Mouse (Mus musculus) cerebral cortex, adult 2 months (tissue): Measurements from ENCODE around the gene Lhx2.

Source experiments
- WGBS: fragments of 180-500 bp; shearing (Covaris S2); methylation state at CpG from one replicate; pipeline ENCODE4 v1.1.7; 2018; 5-methylcytosine and 5-hydroxymethylcytosine counted together

Gene Lhx2

DNA sequence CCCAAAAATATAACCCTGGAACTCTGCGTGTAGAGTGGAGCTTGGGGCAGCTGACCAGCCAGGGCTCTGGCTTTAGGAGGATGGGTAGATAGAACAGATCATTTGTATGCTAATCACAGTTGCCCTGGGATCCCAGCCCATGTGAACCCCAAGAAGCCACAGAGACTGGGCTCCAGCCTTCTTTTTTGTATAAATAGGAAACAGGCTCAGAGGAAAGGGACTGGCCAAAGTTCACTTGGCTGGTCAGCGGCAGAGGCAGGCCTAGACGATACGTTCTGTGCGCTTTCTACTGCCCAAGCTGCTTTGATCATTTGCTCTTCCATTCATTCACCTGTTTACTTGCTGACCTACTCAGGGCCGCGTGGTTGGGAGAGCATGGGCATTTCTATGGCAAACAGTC is 27.1 kb downstream of the Lhx2 start:
- 68% methylated on average over 7 of the region's 7 CpGs for WGBS

- whole genome bisulfite sequencing: 45% methylated on average over 9 of the region's 9 CpGs
These were observed 27.9 kb downstream of the Lhx2 start for GRCm38 (mm10) chr2:38367023-38367422.

GRCm38 (mm10) chr2:38367852-38368251 is 28.8 kb downstream of the Lhx2 start:
- WGBS: 58% methylated on average over 5 of the region's 5 CpGs

- 35% methylated on average over 31 of the region's 31 CpGs for WGBS
These were observed 29.8 kb downstream of the Lhx2 start for GRCm38 (mm10) chr2:38368746-38369330.

GRCm38 (mm10) chr2:38375606-38376304 is 36.7 kb downstream of the Lhx2 start:
- 9% methylated on average over 20 of the region's 20 CpGs for WGBS

- 89% methylated on average over 7 of the region's 7 CpGs for WGBS
These were observed 38.2 kb downstream of the Lhx2 start for GRCm38 (mm10) chr2:38377254-38377653.

DNA sequence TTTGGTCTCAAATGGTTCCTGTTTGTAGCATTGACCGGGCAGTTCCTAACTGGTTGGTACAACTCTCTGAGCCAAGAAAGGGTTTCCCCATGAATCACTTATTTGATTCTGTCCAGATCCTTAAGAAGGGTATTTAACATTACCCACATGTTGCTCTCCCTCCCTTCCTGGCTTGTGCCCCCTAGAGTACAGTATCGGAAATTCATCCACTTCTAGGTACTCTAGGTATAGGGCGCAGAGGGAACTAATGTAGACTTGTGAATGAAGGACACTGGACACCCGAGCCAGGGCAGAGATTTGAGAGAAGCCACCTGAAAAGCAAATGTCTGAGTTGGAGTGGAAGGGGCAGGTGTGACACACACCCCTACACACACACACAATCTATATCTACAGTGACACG is 39.3 kb downstream of the Lhx2 start:
- WGBS: 56% methylated on average over 5 of the region's 5 CpGs

DNA sequence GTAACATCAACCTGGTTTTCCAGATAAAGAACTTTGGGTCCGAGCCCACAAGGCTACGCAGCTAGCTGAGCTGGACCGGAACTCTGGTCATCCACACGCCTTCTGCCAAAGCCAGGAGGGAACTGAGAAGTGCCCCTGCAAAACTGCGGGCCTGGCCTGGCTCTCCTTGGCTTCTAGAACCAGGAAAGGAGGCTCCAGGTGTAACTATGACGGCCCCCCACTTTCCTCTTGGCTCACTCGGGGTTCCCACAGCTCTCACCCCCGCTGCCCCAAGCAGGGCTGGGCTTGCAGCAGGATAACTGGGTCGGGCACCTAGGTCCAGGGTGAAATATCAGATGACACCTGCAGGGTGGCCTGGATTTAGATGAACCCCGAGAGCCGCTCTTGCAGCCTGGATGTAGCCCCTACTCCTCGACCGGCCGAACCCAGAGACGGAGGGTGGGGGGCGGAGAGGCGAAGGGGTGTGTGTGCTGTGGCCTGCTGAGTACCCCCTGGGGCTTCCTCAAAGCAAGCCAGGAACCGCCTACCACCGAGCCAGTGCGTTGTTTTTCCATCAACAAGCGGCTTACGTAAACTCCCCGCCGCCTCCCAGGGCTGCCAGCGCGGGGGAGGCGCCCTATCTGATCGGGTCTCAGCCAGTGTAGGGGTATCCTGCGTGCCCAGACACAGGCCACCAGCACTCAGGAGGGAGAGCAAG is 39.9 kb downstream of the Lhx2 start:
- 16% methylated on average over 29 of the region's 29 CpGs for WGBS

GRCm38 (mm10) chr2:38379546-38379870 is 40.4 kb downstream of the Lhx2 start:
- 26% methylated on average over 4 of the region's 4 CpGs for WGBS

DNA sequence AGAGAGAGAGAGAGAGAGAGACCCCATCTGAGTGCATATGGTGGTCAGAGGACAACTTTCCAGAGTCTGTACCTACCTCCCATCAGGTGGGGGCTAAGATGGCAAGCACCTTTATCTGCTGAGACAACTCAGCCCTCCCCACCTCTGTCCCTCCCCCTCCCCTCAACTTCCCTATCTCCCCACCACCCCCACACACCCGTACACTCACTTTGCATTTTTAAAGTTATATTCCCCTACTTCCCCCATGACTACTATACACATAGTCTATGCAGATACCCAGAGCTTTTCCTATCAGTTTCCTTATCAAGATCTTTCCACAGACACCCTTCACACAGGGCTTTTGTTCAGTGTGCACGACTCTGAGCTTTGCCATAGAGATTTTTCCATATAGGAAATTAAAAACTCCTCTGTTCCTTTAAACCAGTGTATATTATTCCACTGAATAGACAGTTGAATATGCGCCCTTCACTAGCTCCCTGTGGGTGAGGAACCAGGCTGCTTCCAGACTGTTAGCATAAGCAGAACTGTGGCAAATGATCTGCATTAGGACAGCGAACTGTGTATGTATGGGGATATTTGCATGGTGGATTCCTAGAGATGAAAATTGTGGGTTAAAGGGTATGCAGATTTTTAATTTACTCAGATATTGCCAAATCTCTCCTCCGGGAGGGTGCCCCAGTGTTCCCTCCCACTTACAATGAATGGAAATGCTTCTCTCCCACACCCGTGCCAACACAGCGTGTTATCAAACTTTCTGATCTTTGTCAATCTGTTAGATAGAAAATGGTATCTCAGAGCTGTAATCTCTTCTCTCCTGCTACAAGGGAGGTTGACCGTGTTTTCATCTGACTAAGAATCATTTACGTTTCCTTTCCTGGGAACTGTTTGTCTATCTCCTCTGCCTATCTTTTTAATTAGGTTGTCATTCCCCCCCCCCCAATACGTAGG is 41.3 kb downstream of the Lhx2 start:
- 50% methylated on average over 10 of the region's 10 CpGs for WGBS

- 66% methylated on average over 10 of the region's 10 CpGs for WGBS
These were observed 48.6 kb downstream of the Lhx2 start for GRCm38 (mm10) chr2:38387568-38388262.

DNA sequence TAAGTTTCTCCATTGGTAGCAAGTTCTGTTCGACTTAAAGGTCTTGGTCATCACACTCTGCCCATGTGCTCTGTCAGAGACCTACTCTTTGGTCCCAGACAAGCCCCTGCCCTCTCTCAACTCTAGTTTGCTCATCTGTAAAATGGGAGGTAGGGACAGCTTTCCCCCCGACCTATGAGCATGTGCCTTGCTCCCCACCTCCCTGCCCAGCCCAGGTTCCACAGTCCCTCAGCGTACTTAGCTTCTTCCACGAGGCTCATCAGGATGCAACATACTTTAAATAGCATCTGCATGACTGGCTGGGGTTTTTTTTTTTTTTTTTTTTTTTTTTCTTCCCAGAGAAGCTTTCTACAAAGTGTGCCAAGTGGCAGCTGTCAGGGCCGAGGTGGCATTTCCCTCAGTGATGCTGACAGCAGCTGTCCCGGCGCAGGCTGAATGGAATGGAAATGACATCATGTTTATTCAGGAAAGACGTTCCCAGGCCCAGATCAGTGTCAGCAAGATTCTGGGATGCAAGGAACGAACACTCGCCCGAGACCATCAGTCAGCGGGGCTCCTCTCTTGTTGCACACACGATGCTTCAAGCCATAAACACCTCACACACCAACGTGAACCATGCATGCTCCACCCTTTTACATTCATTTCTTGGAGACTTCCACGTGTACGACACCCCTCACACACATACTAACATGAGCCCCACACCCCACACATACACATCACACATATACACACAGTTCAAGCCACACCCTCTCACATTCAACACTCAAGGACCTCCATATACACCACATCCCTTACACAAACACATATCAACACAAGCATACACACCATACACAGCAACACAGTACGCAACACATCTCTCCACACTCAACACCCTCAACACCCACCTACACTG is 56.1 kb downstream of the Lhx2 start:
- WGBS: 32% methylated on average over 17 of the region's 17 CpGs

DNA sequence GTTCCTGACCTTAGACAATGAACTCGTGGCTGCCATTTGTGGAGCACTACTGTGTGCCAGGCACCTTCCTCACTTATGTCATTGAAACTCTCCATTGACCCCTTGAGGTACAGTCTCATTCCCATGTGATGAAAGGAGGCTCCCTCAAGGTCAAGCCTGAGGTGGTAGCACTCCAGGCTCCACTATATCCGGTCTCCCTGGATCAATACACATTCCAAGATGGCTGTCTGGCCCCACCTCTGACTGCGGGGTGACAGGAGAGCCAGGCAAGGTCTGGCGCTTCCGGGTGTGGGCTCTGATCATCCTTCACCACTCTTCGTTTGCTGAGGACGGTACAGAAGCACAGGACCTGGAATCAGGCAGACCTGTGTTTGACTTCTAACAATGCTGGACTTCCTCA is 58.2 kb downstream of the Lhx2 start:
- 82% methylated on average over 7 of the region's 7 CpGs for WGBS

DNA sequence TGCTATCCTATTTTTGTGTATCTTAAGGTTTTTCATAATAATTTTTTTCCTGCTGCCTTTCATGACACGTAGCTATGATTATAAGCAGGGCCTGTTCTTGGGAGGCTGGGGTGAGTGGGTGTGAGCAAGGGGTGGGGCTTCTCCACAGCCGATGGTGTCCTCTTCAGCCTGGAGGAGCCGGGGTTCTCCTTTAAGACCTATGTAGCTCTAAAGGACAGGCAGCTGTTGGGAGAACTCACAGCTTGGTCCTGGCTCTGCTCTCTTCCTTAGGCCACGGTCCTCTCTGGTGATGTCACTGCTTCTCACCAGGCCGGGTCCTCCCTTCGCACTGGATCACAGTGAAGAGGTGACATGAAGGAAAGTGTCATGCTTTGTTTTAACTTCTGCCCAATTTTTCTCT is 58.8 kb downstream of the Lhx2 start:
- 58% methylated on average over 6 of the region's 6 CpGs for WGBS

- WGBS: 61% methylated on average over 1 of the region's 1 CpGs
These were observed 63.5 kb downstream of the Lhx2 start for GRCm38 (mm10) chr2:38402611-38403010.

DNA sequence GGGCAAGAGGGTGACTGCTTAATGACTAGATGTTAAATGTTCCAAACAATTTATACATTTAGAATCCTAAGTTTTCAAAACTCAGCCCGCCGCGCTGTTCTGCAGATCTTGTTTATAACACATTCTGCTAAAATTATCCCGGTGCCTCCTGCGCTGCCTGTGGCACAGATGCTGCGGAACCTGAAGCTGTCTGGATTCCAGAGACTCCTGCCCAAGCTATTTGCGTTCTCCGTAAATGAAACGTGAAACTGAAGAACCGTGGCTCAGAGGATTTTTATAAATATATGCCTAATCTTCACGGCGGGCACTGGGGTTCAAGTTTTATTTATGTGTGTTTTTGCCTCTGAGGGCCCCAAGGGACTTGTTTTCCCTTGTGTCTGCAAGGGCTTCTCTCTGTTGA is 64.2 kb downstream of the Lhx2 start:
- 38% methylated on average over 12 of the region's 12 CpGs for WGBS

- 66% methylated on average over 10 of the region's 10 CpGs for WGBS
These were observed 65.0 kb downstream of the Lhx2 start for GRCm38 (mm10) chr2:38404007-38404596.

- WGBS: 88% methylated on average over 4 of the region's 4 CpGs
These were observed 66.3 kb downstream of the Lhx2 start for GRCm38 (mm10) chr2:38405356-38405755.

DNA sequence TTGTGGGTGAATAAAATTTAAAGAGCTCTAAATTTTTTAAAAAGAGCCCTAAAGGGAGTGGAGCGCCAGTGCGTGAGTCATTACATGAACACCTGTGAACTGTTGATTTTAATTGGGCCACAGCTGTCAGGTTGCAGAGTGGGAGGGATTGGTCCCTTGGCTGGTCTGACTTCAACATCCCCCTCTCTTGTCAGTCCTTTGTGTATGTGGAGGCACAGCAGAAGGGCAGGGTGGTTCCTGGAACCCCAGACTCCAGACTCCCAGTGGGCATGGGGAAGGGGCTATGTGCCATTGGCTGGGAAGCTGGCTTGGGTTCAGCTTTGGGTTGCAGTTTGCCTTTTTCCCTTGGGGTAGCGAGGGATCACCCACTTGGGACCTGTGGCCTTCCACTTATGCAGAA is 70.2 kb downstream of the Lhx2 start:
- WGBS: 74% methylated on average over 3 of the region's 3 CpGs

DNA sequence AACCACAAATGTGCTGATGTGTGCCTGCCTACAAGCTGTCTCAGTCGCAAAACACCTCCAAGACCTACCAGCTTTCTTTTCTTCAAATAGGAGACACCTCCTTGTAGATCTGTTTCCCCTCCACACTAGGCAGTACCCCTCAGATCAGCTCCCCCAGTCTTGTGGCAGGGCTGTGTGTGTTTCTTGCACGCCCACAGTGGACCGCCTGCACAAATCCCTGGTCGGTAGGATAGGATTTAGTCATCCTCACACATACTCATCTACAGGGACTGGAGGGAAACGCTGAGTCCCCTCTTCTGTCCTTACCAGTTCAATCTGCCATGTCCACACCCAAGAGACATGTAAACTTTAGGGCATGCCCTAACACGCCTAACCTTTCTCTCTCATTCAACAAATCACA is 71.1 kb downstream of the Lhx2 start:
- 70% methylated on average over 6 of the region's 6 CpGs for WGBS
